9 mouse cellular contexts compared by ENCODE assay signal in genomic region chr10:81233226-81233585, GRCm38 (mm10). TPM values are rescaled to one million over a fixed set of nuclear protein-coding genes. Genes with fewer than 3 reads are reported as not detected.
A peak's percentile ranks its signal among the peaks of the same experiment; 100 is the strongest.
DNase-seq lines count a peak whose midpoint lies in the region; ATAC-seq and TF ChIP-seq lines count a peak whose summit lies in the region.
"Had no signal": no experiment of that assay in that cellular context is flagged by ENCODE, and none has a peak within 500 bp of the region (broad histone marks: within the 10 kb centered on the region; RNA-seq: fewer than 3 reads in every experiment).

No protein-coding gene starts in this region.

- WGBS in embryonic facial prominence, embryonic 10.5 days, result 1% methylated on average over 28 of the region's 28 CpGs
- 0% methylated on average over 22 of the region's 28 CpGs for WGBS in hindbrain, embryonic 16.5 days
- WGBS in midbrain, embryonic 16.5 days, result 1% methylated on average over 16 of the region's 28 CpGs

- no peak for TF ChIP-seq CTCF in layer of hippocampus, adult 2 months (conservative IDR thresholded peaks at IDR 0.05)

- DNase-seq in layer of hippocampus, adult 2 months (ENCODE audit: low spot score in 2 of 2), result no peak
- DNase-seq in layer of hippocampus, postnatal 25 days (ENCODE audit: extremely low spot score in 1 of 2, low spot score in 1 of 2), result no peak
- no peak for DNase-seq in embryonic facial prominence, embryonic 10.5 days (ENCODE audit: low spot score)
- no peak for DNase-seq in MN1 (ENCODE audit: low spot score)
- no peak for DNase-seq in urinary bladder, postnatal 10 days (ENCODE audit: low spot score)
- no peak for DNase-seq in thymus, postnatal 14 days

- H3K27me3 ChIP-seq in embryonic facial prominence, embryonic 10.5 days (replicated peaks; ENCODE audit: low read depth, poor library complexity, severe bottlenecking), result peaks cover 74% of the 10 kb centered on the region
- H3K27me3 ChIP-seq in hindbrain, embryonic 16.5 days (replicated peaks; ENCODE audit: control insufficient read depth, insufficient read depth, low read length), result 0 out of 2 replicates have a peak, but pooled peaks cover 3% of the 10 kb centered on the region
- H3K27me3 ChIP-seq in midbrain, embryonic 16.5 days (ENCODE audit: control insufficient read depth, insufficient read depth, low read depth, low read length), result no peaks in the 10 kb centered on the region

- ATAC-seq in hindbrain, embryonic 16.5 days, result peak; percentile 55
- ATAC-seq in midbrain, embryonic 16.5 days, result 0 out of 2 replicates have a peak, but pooled peaks have one; percentile 9

- peaks cover 41% of the 10 kb centered on the region for H3K4me1 ChIP-seq in embryonic facial prominence, embryonic 10.5 days
- H3K4me1 ChIP-seq in hindbrain, embryonic 16.5 days (ENCODE audit: control insufficient read depth, insufficient read depth, low read depth, low read length), result peaks cover 28% of the 10 kb centered on the region
- peaks cover 28% of the 10 kb centered on the region for H3K4me1 ChIP-seq in midbrain, embryonic 16.5 days (ENCODE audit: control insufficient read depth, insufficient read depth, low read length)

- peak overlapping the region; percentile 76 for H3K4me2 ChIP-seq in hindbrain, embryonic 16.5 days (ENCODE audit: low read length)
- H3K4me2 ChIP-seq in midbrain, embryonic 16.5 days (ENCODE audit: low read length), result peak overlapping the region; percentile 77

- peak overlapping the region; percentile 91 for H3K27ac ChIP-seq in layer of hippocampus, adult 2 months
- peak overlapping the region; percentile 89 for H3K27ac ChIP-seq in embryonic facial prominence, embryonic 10.5 days (replicated peaks)
- H3K27ac ChIP-seq in hindbrain, embryonic 16.5 days (ENCODE audit: low read depth, low read length), result peak overlapping the region; percentile 67
- peak overlapping the region; percentile 61 for H3K27ac ChIP-seq in midbrain, embryonic 16.5 days (ENCODE audit: low read length)

- peak overlapping the region; percentile 68 for H3K4me3 ChIP-seq in layer of hippocampus, adult 2 months
- peak overlapping the region; percentile 79 for H3K4me3 ChIP-seq in embryonic facial prominence, embryonic 10.5 days
- H3K4me3 ChIP-seq in hindbrain, embryonic 16.5 days (ENCODE audit: low read length), result peak overlapping the region; percentile 76
- peak overlapping the region; percentile 73 for H3K4me3 ChIP-seq in midbrain, embryonic 16.5 days (ENCODE audit: low read depth, low read length)

- H3K9ac ChIP-seq in hindbrain, embryonic 16.5 days (ENCODE audit: low read depth, low read length), result peak overlapping the region; percentile 90
- peak overlapping the region; percentile 83 for H3K9ac ChIP-seq in midbrain, embryonic 16.5 days (ENCODE audit: low read depth, low read length)

- no peaks in the 10 kb centered on the region for H3K36me3 ChIP-seq in embryonic facial prominence, embryonic 10.5 days (replicated peaks)
- H3K36me3 ChIP-seq in hindbrain, embryonic 16.5 days (ENCODE audit: control insufficient read depth, insufficient read depth, low read length), result peaks cover 3% of the 10 kb centered on the region; the same call in 1 of the 2 replicates
- no peaks in the 10 kb centered on the region for H3K36me3 ChIP-seq in midbrain, embryonic 16.5 days (ENCODE audit: control insufficient read depth, insufficient read depth, low read length)

- H3K9me3 ChIP-seq in embryonic facial prominence, embryonic 10.5 days, result no peaks in the 10 kb centered on the region
- no peaks in the 10 kb centered on the region for H3K9me3 ChIP-seq in hindbrain, embryonic 16.5 days (ENCODE audit: control insufficient read depth, low read length)
- no peaks in the 10 kb centered on the region for H3K9me3 ChIP-seq in midbrain, embryonic 16.5 days (replicated peaks; ENCODE audit: control insufficient read depth, low read length, poor library complexity, severe bottlenecking)

RNA-seq across cellular contexts. Expression of gene Zfr2, which starts 0.3 kb away (rescaled TPM):
- 10 to 100 TPM; 66.2 to 70.2 TPM for total RNA-seq in layer of hippocampus, adult 2 months (2021)
- 10 to 100 TPM; 55.6 to 69.0 TPM for total RNA-seq in layer of hippocampus, postnatal 25 days (2021)
- polyA plus RNA-seq in embryonic facial prominence, embryonic 10.5 days (2016; fragmentation: Nextera tagmentation; extraction: Ambion mirVana), result 3.5 and 4.6 TPM in 2 replicates
- 23.8 and 28.7 TPM in 2 replicates for polyA plus RNA-seq in hindbrain, embryonic 16.5 days (2015; fragmentation: Nextera tagmentation; extraction: Ambion mirVana)
- polyA plus RNA-seq in midbrain, embryonic 16.5 days (2015; fragmentation: Nextera tagmentation; extraction: Ambion mirVana), result 26.5 and 31.0 TPM in 2 replicates

RNA-seq across cellular contexts. Expression of gene Atcay, which starts 2.6 kb away (rescaled TPM):
- 100 to 1,000 TPM; 144 to 150 TPM for total RNA-seq in layer of hippocampus, adult 2 months (2021)
- 100 to 1,000 TPM; 154 to 155 TPM for total RNA-seq in layer of hippocampus, postnatal 25 days (2021)
- 2.5 and 3.6 TPM in 2 replicates for polyA plus RNA-seq in embryonic facial prominence, embryonic 10.5 days (2016; fragmentation: Nextera tagmentation; extraction: Ambion mirVana)
- polyA plus RNA-seq in hindbrain, embryonic 16.5 days (2015; fragmentation: Nextera tagmentation; extraction: Ambion mirVana), result 85.0 and 85.6 TPM in 2 replicates
- 96.8 and 102 TPM in 2 replicates for polyA plus RNA-seq in midbrain, embryonic 16.5 days (2015; fragmentation: Nextera tagmentation; extraction: Ambion mirVana)

RNA-seq across cellular contexts. Expression of gene Matk, which starts 19.5 kb away (rescaled TPM):
- 100 to 1,000 TPM; 260 to 267 TPM for total RNA-seq in layer of hippocampus, adult 2 months (2021)
- 100 to 1,000 TPM; 222 to 244 TPM for total RNA-seq in layer of hippocampus, postnatal 25 days (2021)
- 3.6 and 3.7 TPM in 2 replicates for polyA plus RNA-seq in embryonic facial prominence, embryonic 10.5 days (2016; fragmentation: Nextera tagmentation; extraction: Ambion mirVana)
- 60.4 and 72.8 TPM in 2 replicates for polyA plus RNA-seq in hindbrain, embryonic 16.5 days (2015; fragmentation: Nextera tagmentation; extraction: Ambion mirVana)
- 43.3 and 67.9 TPM in 2 replicates for polyA plus RNA-seq in midbrain, embryonic 16.5 days (2015; fragmentation: Nextera tagmentation; extraction: Ambion mirVana)

RNA-seq across cellular contexts. Expression of gene Nmrk2, which starts 31.4 kb away (rescaled TPM):
- under 1 TPM; 0.32 to 0.33 TPM for total RNA-seq in layer of hippocampus, adult 2 months (2021)
- total RNA-seq in layer of hippocampus, postnatal 25 days (2021), result under 1 TPM; 0.19 to 0.20 TPM
- polyA plus RNA-seq in embryonic facial prominence, embryonic 10.5 days (2016; fragmentation: Nextera tagmentation; extraction: Ambion mirVana), result not detected in 2 replicates
- polyA plus RNA-seq in hindbrain, embryonic 16.5 days (2015; fragmentation: Nextera tagmentation; extraction: Ambion mirVana), result 0.09 and 0.24 TPM in 2 replicates
- 0.19 TPM in 1 of 2 replicates, not detected in the other for polyA plus RNA-seq in midbrain, embryonic 16.5 days (2015; fragmentation: Nextera tagmentation; extraction: Ambion mirVana)
- polyA plus RNA-seq: gonadal fat pad, adult 2 months had no signal

RNA-seq across cellular contexts. Expression of gene Mrpl54, which starts 33.5 kb away (rescaled TPM):
- 10 to 100 TPM; 37.4 to 42.0 TPM for total RNA-seq in layer of hippocampus, adult 2 months (2021)
- total RNA-seq in layer of hippocampus, postnatal 25 days (2021), result 10 to 100 TPM; 38.6 to 44.0 TPM
- 223 and 237 TPM in 2 replicates for polyA plus RNA-seq in embryonic facial prominence, embryonic 10.5 days (2016; fragmentation: Nextera tagmentation; extraction: Ambion mirVana)
- polyA plus RNA-seq in hindbrain, embryonic 16.5 days (2015; fragmentation: Nextera tagmentation; extraction: Ambion mirVana), result 126 and 137 TPM in 2 replicates
- 128 and 130 TPM in 2 replicates for polyA plus RNA-seq in midbrain, embryonic 16.5 days (2015; fragmentation: Nextera tagmentation; extraction: Ambion mirVana)

Comparison
In these comparisons a context has a peak if more than half of its experiments do, and no peak if none do; other contexts are left out.
1. RNA of gene Atcay, which starts 2.6 kb away (polyA plus RNA-seq): 96.8 to 102 TPM in midbrain, embryonic 16.5 days and 85.0 to 85.6 TPM in hindbrain, embryonic 16.5 days; 2.5 to 3.6 TPM in embryonic facial prominence, embryonic 10.5 days; every median in the first group is over 10 times any median in the second.
2. Peak in every context shown above with its lines, with median percentiles within 50 percentile points of each other: H3K27ac ChIP-seq and H3K4me3 ChIP-seq.